Mouse (Mus musculus) MEL (cell line): Measurements from ENCODE around the gene Zranb3. TPM values are rescaled to one million over a fixed set of nuclear protein-coding genes. Genes with fewer than 3 reads are reported as not detected.

Experiments
- DNase-seq: peaks from one replicate; pipeline ENCODE4 v3.0.0; 2011; ENCODE audit warnings: low read depth, low spot score
- H3K27ac ChIP-seq: 2 replicates; pipeline ENCODE4 v1.5.1; 2012; ENCODE audit warnings: low read depth, mild to moderate bottlenecking, control low read depth, low read length, moderate library complexity; ENCODE audit not compliant: control insufficient read depth
- H3K27me3 ChIP-seq, 2 experiments: fragments of 150-350 bp in 1 of 2; sonication (generic) in 1 of 2; 2 replicates each; pipeline ENCODE4 v1.6.1; 2012; ENCODE audit warnings: low read length in 2 of 2, mild to moderate bottlenecking in 2 of 2, improper control_type of control experiment in 1 of 2, moderate library complexity in 1 of 2; ENCODE audit not compliant: insufficient read depth in 2 of 2, control insufficient read depth in 1 of 2
- H3K36me3 ChIP-seq, 2 experiments: 2 replicates each; pipeline ENCODE4 v1.6.1; 2012 to 2014; ENCODE audit warnings: low read length in 2 of 2, improper control_type of control experiment in 1 of 2, inconsistent platforms in 1 of 2, mild to moderate bottlenecking in 1 of 2; ENCODE audit not compliant: insufficient read depth in 2 of 2, control insufficient read depth in 1 of 2
- H3K4me1 ChIP-seq, 2 experiments: fragments of 150-350 bp in 1 of 2; sonication (generic) in 1 of 2; 2 replicates each; pipeline ENCODE4 v1.6.1; 2012; ENCODE audit warnings: low read length in 2 of 2, improper control_type of control experiment in 1 of 2, mild to moderate bottlenecking in 1 of 2; ENCODE audit not compliant: insufficient read depth in 2 of 2, control insufficient read depth in 1 of 2
- H3K4me3 ChIP-seq, 2 experiments: fragments of 150-350 bp in 1 of 2; sonication (generic) in 1 of 2; 2 replicates each; pipeline ENCODE4 v1.5.1; 2012; ENCODE audit warnings: low read depth in 2 of 2, low read length in 2 of 2, mild to moderate bottlenecking in 2 of 2, moderate library complexity in 2 of 2, control low read depth in 1 of 2, improper control_type of control experiment in 1 of 2; ENCODE audit not compliant: control insufficient read depth in 1 of 2, insufficient read depth in 1 of 2
- H3K79me2 ChIP-seq: 2 replicates; pipeline ENCODE4 v1.6.1; 2012; ENCODE audit warnings: mild to moderate bottlenecking, low read length, moderate library complexity; ENCODE audit not compliant: control insufficient read depth, poor library complexity, insufficient read depth
- H3K9ac ChIP-seq: 2 replicates; pipeline ENCODE4 v1.6.1; 2012; ENCODE audit warnings: low read depth, mild to moderate bottlenecking, control low read depth, low read length, moderate library complexity; ENCODE audit not compliant: control insufficient read depth, poor library complexity, severe bottlenecking
- H3K9me3 ChIP-seq: fragments of 150-350 bp; sonication (generic); replicated peaks from 2 replicates; pipeline ENCODE4 v1.6.1; 2012; ENCODE audit warnings: mild to moderate bottlenecking, low read length, improper control_type of control experiment, moderate library complexity; ENCODE audit not compliant: insufficient read depth
- CTCF ChIP-seq, 3 experiments: IDR thresholded peaks in 2 of 3; conservative IDR thresholded peaks in 1 of 3; 2 replicates each; pipeline ENCODE4 v1.5.1; 2011 to 2012; ENCODE audit warnings: low read length in 3 of 3, low read depth in 2 of 3, mild to moderate bottlenecking in 2 of 3, improper control_type of control experiment in 1 of 3, inconsistent platforms in 1 of 3, mixed read lengths in 1 of 3, moderate library complexity in 1 of 3; ENCODE audit not compliant: control insufficient read depth in 1 of 3, insufficient read depth in 1 of 3, poor library complexity in 1 of 3, severe bottlenecking in 1 of 3
- E2F4 ChIP-seq: IDR thresholded peaks from 2 replicates; pipeline ENCODE4 v1.6.1; 2011; ENCODE audit warnings: low read depth, low read length, improper control_type of control experiment, borderline replicate concordance
- EP300 ChIP-seq, 2 experiments: IDR thresholded peaks; 2 replicates each; pipeline ENCODE4 v1.6.1; 2011; ENCODE audit warnings: improper control_type of control experiment in 2 of 2, low read length in 2 of 2, low read depth in 1 of 2, mild to moderate bottlenecking in 1 of 2
- ETS1 ChIP-seq: IDR thresholded peaks from 2 replicates; pipeline ENCODE4 v1.6.1; 2012; ENCODE audit warnings: low read depth, mild to moderate bottlenecking, inconsistent platforms, low read length, improper control_type of control experiment, moderate library complexity
- GATA1 ChIP-seq: IDR thresholded peaks from 2 replicates; pipeline ENCODE4 v1.6.1; 2011; ENCODE audit warnings: low read depth, low read length, improper control_type of control experiment
- HCFC1 ChIP-seq: IDR thresholded peaks from 2 replicates; pipeline ENCODE4 v1.6.1; 2012; ENCODE audit warnings: low read depth, mild to moderate bottlenecking, inconsistent platforms, low read length, improper control_type of control experiment, moderate library complexity
- KAT2A ChIP-seq: conservative IDR thresholded peaks from 2 replicates; pipeline ENCODE4 v1.6.1; 2012; ENCODE audit warnings: low read depth, low read length, improper control_type of control experiment, inconsistent platforms
- MAZ ChIP-seq: IDR thresholded peaks from 2 replicates; pipeline ENCODE4 v1.6.1; 2012; ENCODE audit warnings: low read depth, mild to moderate bottlenecking, inconsistent platforms, low read length, improper control_type of control experiment
- MEF2A ChIP-seq: IDR thresholded peaks from 2 replicates; pipeline ENCODE4 v1.6.1; 2014; ENCODE audit warnings: low read depth, mild to moderate bottlenecking, inconsistent platforms, low read length, improper control_type of control experiment; ENCODE audit not compliant: poor library complexity, insufficient replicate concordance, severe bottlenecking; ENCODE audit errors: extremely low read depth
- MXI1 ChIP-seq: IDR thresholded peaks from 2 replicates; pipeline ENCODE4 v1.6.1; 2011; ENCODE audit warnings: mild to moderate bottlenecking, low read depth, low read length, improper control_type of control experiment
- NELFE ChIP-seq: IDR thresholded peaks from 2 replicates; pipeline ENCODE4 v1.6.1; 2011; ENCODE audit warnings: low read depth, low read length, improper control_type of control experiment
- RAD21 ChIP-seq: IDR thresholded peaks from 2 replicates; pipeline ENCODE4 v1.6.1; 2011; ENCODE audit warnings: mild to moderate bottlenecking, low read depth, low read length, improper control_type of control experiment
- SMC3 ChIP-seq: IDR thresholded peaks from 2 replicates; pipeline ENCODE4 v1.6.1; 2011; ENCODE audit warnings: low read depth, low read length, improper control_type of control experiment
- ZKSCAN1 ChIP-seq: IDR thresholded peaks from 2 replicates; pipeline ENCODE4 v1.6.1; 2012; ENCODE audit warnings: low read depth, mild to moderate bottlenecking, inconsistent platforms, low read length, improper control_type of control experiment, moderate library complexity
- polyA plus RNA-seq, 2 experiments: library from polyadenylated mRNA; stranded (reverse) in 1 of 2; unstranded in 1 of 2; fragments of >175 nt in 1 of 2; fragments of >200 nt in 1 of 2; gene quantifications; 2 replicates each; pipeline versions ENCODE4 v1.2.1 to v1.2.4; 2012; ENCODE audit warnings: low replicate concordance in 2 of 2, low read depth in 1 of 2; ENCODE audit not compliant: insufficient read length in 2 of 2, insufficient read depth in 1 of 2, missing spikeins in 1 of 2
- total RNA-seq: library from RNA; depleted of rRNA; stranded (reverse); fragments of 300-350 nt; gene quantifications from 2 replicates; pipeline ENCODE4 v1.2.3, GENCODE M21; 2012

Zranb3 gene
- total and polyA plus RNA-seq, 3 experiments: 3.9 to 4.1 TPM; not detected in 1

GRCm38 (mm10) chr1:128082800-128083199 lies 20.0 kb downstream of the Zranb3 start:
- no peak for DNase-seq
- TF ChIP-seq HCFC1 (no peak), E2F4 (no peak)
- no peaks in the 10 kb centered on the region for H3K27me3 ChIP-seq
- H3K27ac ChIP-seq: no peak overlapping the region
- H3K9me3 ChIP-seq: no peaks in the 10 kb centered on the region
- no peak overlapping the region for H3K9ac ChIP-seq
- H3K79me2 ChIP-seq: no peaks in the 10 kb centered on the region
- H3K4me3 ChIP-seq: no peak overlapping the region
- H3K36me3 ChIP-seq: peaks cover 0 to 13% of the 10 kb centered on the region in 2 experiments; a peak in 2 of 4 replicates
- H3K4me1 ChIP-seq: peaks cover 8 to 10% of the 10 kb centered on the region in 2 experiments

- H3K9me3 ChIP-seq: no peaks in the 10 kb centered on the region
- no peaks in the 10 kb centered on the region for H3K79me2 ChIP-seq
- H3K27me3 ChIP-seq: no peaks in the 10 kb centered on the region
- H3K4me3 ChIP-seq: no peak overlapping the region
- TF ChIP-seq NELFE: no peak
- no peak for TF ChIP-seq RAD21
- TF ChIP-seq E2F4: no peak
- no peak for TF ChIP-seq HCFC1
- no peak for TF ChIP-seq SMC3
- TF ChIP-seq KAT2A: no peak
- no peak for TF ChIP-seq GATA1
- TF ChIP-seq MEF2A: no peak
- TF ChIP-seq CTCF (IDR thresholded peaks at IDR 0.05 in 2 of 3, conservative IDR thresholded peaks at IDR 0.05 in 1 of 3; ENCODE audit: control insufficient read depth in 1 of 3, insufficient read depth in 1 of 3, low read depth in 2 of 3, low read length in 3 of 3, poor library complexity in 1 of 3, severe bottlenecking in 1 of 3): no peak
- no peak for TF ChIP-seq MXI1
- H3K27ac ChIP-seq: no peak overlapping the region
- H3K4me1 ChIP-seq: peaks cover 8 to 10% of the 10 kb centered on the region in 2 experiments
- H3K36me3 ChIP-seq: peaks cover 0 to 14% of the 10 kb centered on the region in 2 experiments; a peak in 2 of 4 replicates
- no peak for DNase-seq
- H3K9ac ChIP-seq: no peak overlapping the region
Observed at GRCm38 (mm10) chr1:128081873-128082272, 21.0 kb downstream of the Zranb3 start.

GRCm38 (mm10) chr1:128080936-128081696 lies 21.7 kb downstream of the Zranb3 start:
- Histone ChIP-seq H3K9ac (no peak overlapping the region), H3K36me3 (peaks cover 0 to 14% of the 10 kb centered on the region in 2 experiments; a peak in 2 of 4 replicates), H3K4me3 (no peak overlapping the region), H3K79me2 (no peaks in the 10 kb centered on the region), H3K4me1 (peaks cover 8 to 10% of the 10 kb centered on the region in 2 experiments), H3K9me3 (no peaks in the 10 kb centered on the region), H3K27ac (no peak overlapping the region), H3K27me3 (no peaks in the 10 kb centered on the region)
- no peak for DNase-seq
- TF ChIP-seq EP300 (IDR thresholded peaks at IDR 0.05; ENCODE audit: low read depth in 1 of 2, low read length in 2 of 2) (peak; percentile 8 to 23; a peak in 1 of 4 replicates), ZKSCAN1 (no peak), ETS1 (peak; percentile 75), MAZ (no peak), GATA1 (peak; percentile 16; the same call in 1 of the 2 replicates)
